Mouse (Mus musculus) T-helper 17 cell (primary cell): ENCODE data around the gene Ush1g.

Experiments
- in situ Hi-C, 2 experiments: fragments of 300-600 bp; cut with MboI, MseI; formaldehyde crosslinking; loops; 1 replicate in 1 of 2; 2 replicates in 1 of 2; pipeline ENCODE4 v1.15.1; 2025; ENCODE audit warnings: high pct_unique_total_duplicates in 2 of 2

Ush1g gene

GRCm38 (mm10) chr11:115335223-115335622 lies 13.4 kb upstream of the Ush1g start:
- in situ Hi-C loops = no loop called here

GRCm38 (mm10) chr11:115334531-115334930 lies 12.7 kb upstream of the Ush1g start, which contains the start of gene Otop3:
Gene Otop3, plus strand, starts transcription at chr11:115334731.
- in situ Hi-C loops = no loop called here

- in situ Hi-C loops = no loop called here
Measured at GRCm38 (mm10) chr11:115329339-115329738, 7.5 kb upstream of the Ush1g start.

GRCm38 (mm10) chr11:115326730-115327129 lies 4.9 kb upstream of the Ush1g start:
- in situ Hi-C loops = no loop called here

GRCm38 (mm10) chr11:115323354-115323753 lies 1.5 kb upstream of the Ush1g start:
- in situ Hi-C loops = loop anchor here (5.0 kb wide), 1 partner anchor 34 kb away; no protein-coding TSS in a partner anchor

- in situ Hi-C loops = loop anchor here (5.0 kb wide), 1 partner anchor 37 kb away; no protein-coding TSS in a partner anchor
Measured at GRCm38 (mm10) chr11:115319704-115320383, 2.0 kb downstream of the Ush1g start.

- in situ Hi-C loops = no loop called here
Measured at GRCm38 (mm10) chr11:115318245-115319027, 3.4 kb downstream of the Ush1g start.

GRCm38 (mm10) chr11:115317204-115317603 lies 4.6 kb downstream of the Ush1g start:
- in situ Hi-C loops = no loop called here

GRCm38 (mm10) chr11:115314249-115314648 lies 7.6 kb downstream of the Ush1g start:
- in situ Hi-C loops = no loop called here

GRCm38 (mm10) chr11:115308781-115309180 lies 13.1 kb downstream of the Ush1g start:
- in situ Hi-C loops = no loop called here

GRCm38 (mm10) chr11:115306863-115307262 lies 15.0 kb downstream of the Ush1g start, which contains the start of gene Otop2:
Gene Otop2, plus strand, starts transcription at chr11:115307163.
- in situ Hi-C loops = no loop called here

- in situ Hi-C loops = no loop called here
Measured at GRCm38 (mm10) chr11:115303167-115303566, 18.7 kb downstream of the Ush1g start.

- in situ Hi-C loops = no loop called here
Measured at GRCm38 (mm10) chr11:115301351-115301750, 20.5 kb downstream of the Ush1g start.

- in situ Hi-C loops = no loop called here
Measured at GRCm38 (mm10) chr11:115300745-115301144, 21.1 kb downstream of the Ush1g start.

- in situ Hi-C loops = no loop called here
Measured at GRCm38 (mm10) chr11:115298160-115298559, 23.7 kb downstream of the Ush1g start.

- in situ Hi-C loops = no loop called here
Measured at GRCm38 (mm10) chr11:115297214-115297826, 24.5 kb downstream of the Ush1g start, which contains the start of gene Fads6. Gene Fads6, minus strand, starts transcription at chr11:115297663.

GRCm38 (mm10) chr11:115296471-115297210 lies 25.2 kb downstream of the Ush1g start:
- in situ Hi-C loops = no loop called here

GRCm38 (mm10) chr11:115295939-115296338 lies 25.9 kb downstream of the Ush1g start:
- in situ Hi-C loops = no loop called here

GRCm38 (mm10) chr11:115292631-115293375 lies 29.0 kb downstream of the Ush1g start:
- in situ Hi-C loops = no loop called here

GRCm38 (mm10) chr11:115291503-115291902 lies 30.3 kb downstream of the Ush1g start:
- in situ Hi-C loops = no loop called here

- in situ Hi-C loops = no loop called here
Measured at GRCm38 (mm10) chr11:115290919-115291318, 30.9 kb downstream of the Ush1g start.
